Mouse (Mus musculus) lung, adult 2 months (tissue): ENCODE measurements at regions not wholly inside any gene's neighbourhood (a gene's known extent, or its start where the extent isn't known, plus 50 kb on each side); places are given as distances from the start of the nearest gene placed in this dataset.

Experiments
- DNase-seq: peaks from one replicate; pipeline ENCODE4 v3.0.0; 2022
- H3K4me1 ChIP-seq: fragments of 200-500 bp; 2 replicates; pipeline ENCODE4 v1.6.1; 2011; ENCODE audit warnings: low read length; ENCODE audit not compliant: control insufficient read depth, insufficient read depth
- H3K4me3 ChIP-seq: fragments of 200-500 bp; replicated peaks from 2 replicates; pipeline ENCODE3; 2011; ENCODE audit warnings: low read depth, mild to moderate bottlenecking, control low read depth, low read length; ENCODE audit errors: extremely low read depth
- CTCF ChIP-seq: fragments of 200-500 bp; IDR thresholded peaks from 2 replicates; pipeline ENCODE4 v1.5.1; 2011; ENCODE audit warnings: mild to moderate bottlenecking, low read length, control low read depth; ENCODE audit not compliant: insufficient read depth
- POLR2A ChIP-seq: fragments of 200-500 bp; IDR thresholded peaks from 2 replicates; pipeline ENCODE4 v1.6.1; 2011; ENCODE audit warnings: low read depth, mild to moderate bottlenecking, control low read depth, low read length, borderline replicate concordance; ENCODE audit errors: extremely low read depth
- WGBS: fragments of 180-500 bp; shearing (Covaris S2); methylation state at CpG from one replicate; pipeline ENCODE4 v1.1.7; 2018; 5-methylcytosine and 5-hydroxymethylcytosine counted together

DNA sequence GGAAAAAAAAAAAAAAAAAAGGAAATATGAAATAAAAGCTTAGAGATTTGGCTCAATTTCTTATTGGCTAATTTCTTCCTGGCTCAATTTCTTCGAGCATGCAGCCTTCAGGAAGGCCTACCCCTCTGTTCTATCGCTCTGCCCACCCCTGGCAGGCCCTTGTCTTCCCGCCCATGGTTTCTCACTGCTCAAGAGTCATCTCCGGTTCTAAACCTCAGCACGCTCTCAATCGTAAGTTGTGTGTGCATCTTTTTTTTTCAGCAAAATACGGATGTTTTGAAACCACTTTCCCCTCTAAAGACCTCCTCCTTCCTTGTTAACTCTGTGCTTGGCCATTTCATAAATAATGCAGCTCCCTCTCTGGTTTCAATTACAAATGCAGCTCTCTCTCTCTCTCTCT, 58.3 kb upstream of the Mef2a start:
- 58% methylated on average over 7 of the region's 7 CpGs for WGBS
- TF ChIP-seq POLR2A (no peak), CTCF (no peak)

DNA sequence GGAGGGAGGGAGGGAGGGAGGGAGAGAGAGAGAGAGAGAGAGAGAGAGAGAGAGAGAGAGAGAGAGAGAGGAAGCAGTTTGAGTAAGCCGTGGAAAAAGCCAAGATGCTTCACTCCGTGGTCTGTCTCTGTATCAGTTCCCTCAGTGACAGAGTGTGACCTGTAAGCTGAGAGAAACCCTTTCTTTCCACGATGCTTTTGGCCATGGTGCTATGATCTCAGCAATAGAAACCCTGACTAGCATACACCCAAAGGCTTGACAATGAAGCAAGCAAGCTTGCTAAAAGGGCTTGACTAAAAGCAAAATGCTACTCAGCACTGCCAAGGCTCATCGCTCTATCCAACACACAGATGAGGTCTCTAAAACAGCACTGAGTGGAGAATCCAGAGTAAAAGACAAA, 57.4 kb upstream of the Mef2a start:
- Histone ChIP-seq H3K4me1 (peaks cover 10% of the 10 kb centered on the region), H3K4me3 (no peak overlapping the region)
- 74% methylated on average over 4 of the region's 4 CpGs for WGBS
- no peak for TF ChIP-seq CTCF
- TF ChIP-seq POLR2A: no peak
- no peak for DNase-seq

More for the DNA sequence above, 58.3 kb upstream of the Mef2a start:
- H3K4me3 ChIP-seq: no peak overlapping the region
- peaks cover 5% of the 10 kb centered on the region; the same call in 1 of the 2 replicates for H3K4me1 ChIP-seq
- no peak for DNase-seq

DNA sequence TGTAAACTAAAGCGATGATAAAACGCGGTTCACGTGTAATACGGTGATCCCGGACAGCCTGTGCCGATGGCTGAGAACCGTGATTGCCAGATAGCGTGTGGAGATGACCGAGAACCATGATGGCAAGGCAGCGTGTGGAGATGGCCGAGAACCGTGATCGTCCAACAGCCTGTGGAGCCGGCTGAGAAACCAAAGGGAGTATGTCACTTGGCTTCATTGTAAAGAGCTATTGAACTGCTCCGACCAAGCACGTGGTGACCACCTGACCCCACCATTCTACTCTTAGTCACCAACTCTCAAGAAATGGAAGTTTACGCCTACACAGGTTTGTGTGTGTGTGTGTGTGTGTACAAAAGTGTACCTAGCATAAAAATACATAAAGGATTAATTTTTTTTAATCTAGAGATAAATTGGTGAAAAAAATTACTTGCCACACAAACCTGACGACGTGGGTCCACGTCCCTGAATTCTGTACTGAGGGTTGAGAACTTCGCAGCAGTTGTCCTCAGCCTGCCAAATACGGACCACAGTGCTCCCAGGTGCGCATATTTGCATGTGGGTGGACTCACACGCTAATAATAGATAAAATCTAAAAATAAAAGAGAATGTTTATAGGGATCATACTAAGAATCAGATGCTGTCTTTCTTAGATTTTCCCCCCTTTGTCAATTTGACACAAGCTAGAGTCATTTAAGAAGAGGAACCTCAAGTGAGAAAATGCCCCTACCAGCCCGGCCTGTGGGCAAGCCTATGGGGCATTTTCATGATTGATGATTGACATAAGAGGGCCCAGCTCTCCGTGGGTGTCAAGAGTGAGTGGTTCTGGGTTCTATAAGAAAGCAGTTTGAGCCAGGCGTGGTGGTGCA, 56.6 kb upstream of the Mef2a start:
- WGBS: 92% methylated on average over 28 of the region's 28 CpGs
- no peak for TF ChIP-seq CTCF
- no peak for TF ChIP-seq POLR2A
- Histone ChIP-seq H3K4me3 (no peak overlapping the region), H3K4me1 (peaks cover 11% of the 10 kb centered on the region)
- no peak for DNase-seq

DNA sequence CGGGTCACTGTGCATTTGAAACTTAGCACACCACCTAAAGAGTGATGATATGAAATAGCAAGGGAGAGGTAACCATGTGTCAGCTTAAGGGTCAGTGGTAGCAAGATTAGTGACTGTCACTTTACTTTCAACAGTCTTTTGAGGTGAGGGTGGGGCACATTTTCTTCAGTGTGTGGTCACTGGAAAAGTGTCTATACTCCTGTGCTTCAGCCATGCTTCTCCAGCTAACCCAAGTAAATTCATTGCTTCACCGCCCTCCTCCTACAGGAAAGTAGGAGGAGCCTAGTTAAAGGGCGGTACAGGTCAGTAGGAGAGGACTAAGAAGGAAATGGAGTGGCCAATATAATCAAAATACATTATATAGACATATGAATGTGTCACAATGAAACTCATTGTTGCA, 55.7 kb upstream of the Mef2a start:
- H3K4me1 ChIP-seq: peaks cover 12% of the 10 kb centered on the region
- no peak for TF ChIP-seq POLR2A
- no peak for TF ChIP-seq CTCF
- no peak for DNase-seq
- no peak overlapping the region for H3K4me3 ChIP-seq
- WGBS: 90% methylated on average over 3 of the region's 3 CpGs

DNA sequence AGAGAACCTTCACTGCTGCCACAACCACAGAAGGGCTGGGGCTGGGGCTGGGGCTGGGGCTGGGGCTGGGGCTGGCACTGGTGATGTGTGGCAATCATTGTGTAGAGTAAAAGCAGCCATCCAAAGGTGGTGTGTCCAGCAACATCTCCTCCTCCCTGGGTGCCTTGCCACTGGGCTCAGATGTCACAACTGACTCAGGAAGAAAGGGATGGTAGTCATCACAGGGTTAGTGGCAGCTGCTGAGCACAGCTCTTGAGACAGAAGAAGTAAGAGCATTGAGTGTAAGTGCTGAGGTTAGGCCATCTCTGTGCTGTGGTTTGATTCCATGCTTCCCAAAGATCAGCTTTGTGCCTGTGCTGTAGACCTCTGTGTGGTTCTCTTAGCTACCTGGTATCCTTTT, 53.4 kb upstream of the Mef2a start:
- Histone ChIP-seq H3K4me3 (no peak overlapping the region), H3K4me1 (peaks cover 26% of the 10 kb centered on the region)
- TF ChIP-seq POLR2A (no peak), CTCF (no peak)
- DNase-seq: no peak

DNA sequence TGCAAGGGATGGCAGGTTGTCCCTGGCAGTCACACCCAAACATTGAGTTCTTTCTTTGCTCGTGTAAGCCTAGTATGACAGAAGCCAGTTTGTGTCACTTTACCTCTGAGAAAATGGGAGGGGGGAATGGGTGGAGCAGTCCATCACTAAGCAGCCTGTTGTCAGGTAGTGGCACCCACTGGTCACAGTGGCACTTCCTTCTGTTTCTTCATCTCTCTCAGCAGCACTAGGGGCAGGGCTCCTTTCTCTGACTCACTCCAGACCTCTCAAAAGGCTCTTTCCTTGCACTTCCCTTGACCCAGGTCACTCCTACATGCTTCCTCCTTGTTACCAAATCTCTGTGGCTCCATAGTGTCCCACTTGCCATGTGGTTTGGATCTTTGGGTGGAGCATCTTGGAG, 52.9 kb upstream of the Mef2a start:
- DNase-seq: no peak
- Histone ChIP-seq H3K4me3 (no peak overlapping the region), H3K4me1 (peaks cover 27% of the 10 kb centered on the region)
- WGBS: 52% methylated on average over 1 of the region's 1 CpGs
- no peak for TF ChIP-seq POLR2A
- no peak for TF ChIP-seq CTCF

DNA sequence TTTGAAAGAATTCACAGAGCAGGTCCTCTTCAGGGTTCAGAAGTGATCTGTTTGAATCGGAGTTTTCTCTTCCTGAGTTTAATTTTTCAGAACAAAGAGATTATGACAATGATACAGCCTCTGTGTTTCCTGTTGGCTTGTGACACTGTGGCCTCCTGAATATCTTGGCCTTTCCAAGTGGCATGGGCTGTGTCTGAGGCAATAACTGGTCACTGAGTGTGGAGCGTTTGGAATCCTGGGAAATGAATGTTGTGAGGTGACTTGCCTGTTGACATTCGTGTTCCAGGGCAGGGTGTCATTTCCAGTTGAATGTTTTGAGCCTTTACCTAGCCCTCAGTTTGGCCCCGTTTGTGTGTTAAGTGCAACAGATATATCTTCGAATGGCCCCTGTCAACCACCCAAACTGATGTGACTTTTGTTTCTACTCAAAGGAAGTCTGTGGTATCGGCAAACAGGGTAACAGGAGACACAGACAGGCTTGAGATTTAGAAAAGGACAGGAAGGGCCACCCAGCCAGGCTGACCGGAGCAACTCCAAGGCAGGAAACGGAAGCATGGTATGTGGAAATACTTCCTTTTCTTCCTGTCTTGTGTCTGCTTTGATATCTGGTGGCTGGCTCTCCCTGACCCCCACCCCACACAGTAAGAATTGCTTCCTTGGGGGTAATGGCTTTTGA, 52.3 kb upstream of the Mef2a start:
- TF ChIP-seq CTCF (no peak), POLR2A (no peak)
- no peak overlapping the region for H3K4me3 ChIP-seq
- 34% methylated on average over 8 of the region's 8 CpGs for WGBS
- H3K4me1 ChIP-seq: peaks cover 27% of the 10 kb centered on the region
- DNase-seq: no peak
